Mouse (Mus musculus) lung, postnatal 0 days (tissue): ENCODE measurements around the gene Pdgfb.

Source experiments
- CTCF ChIP-seq: IDR thresholded peaks from 2 replicates; pipeline ENCODE4 v1.5.1; 2016; ENCODE audit warnings: antibody characterized with exemption, mild to moderate bottlenecking
- EP300 ChIP-seq: IDR thresholded peaks from 2 replicates; pipeline ENCODE4 v1.6.1; 2016; ENCODE audit warnings: antibody characterized with exemption, mild to moderate bottlenecking, control low read depth

GRCm38 (mm10) chr15:79951226-79951625, 63.6 kb downstream of the Pdgfb start:
- TF ChIP-seq CTCF: no peak
- TF ChIP-seq EP300: no peak
